Mouse (Mus musculus) heart, embryonic 13.5 days (tissue): Measurements from ENCODE around the gene Slc6a1. TPM values are rescaled to one million over a fixed set of nuclear protein-coding genes. Genes with fewer than 3 reads are reported as not detected.

Experiments
- ATAC-seq: fragments of 200-750 bp; cut with Nextera tagmentation; 2 replicates; pipeline ENCODE4 v1.8.0; 2017; ENCODE audit warnings: moderate TSS enrichment; ENCODE audit not compliant: insufficient number of reproducible peaks, low FRiP score, low TSS enrichment; ENCODE audit errors: extremely low read depth
- H3K27ac ChIP-seq: fragments of 300-500 bp; sonication (generic); replicated peaks from 2 replicates; pipeline ENCODE4 v1.5.1; 2015; ENCODE audit warnings: moderate library complexity, mild to moderate bottlenecking, inconsistent platforms
- H3K27me3 ChIP-seq: fragments of 300-500 bp; sonication (generic); replicated peaks from 2 replicates; pipeline ENCODE4 v1.6.1; 2015; ENCODE audit warnings: mild to moderate bottlenecking, inconsistent platforms
- H3K36me3 ChIP-seq: fragments of 300-500 bp; sonication (generic); 2 replicates; pipeline ENCODE4 v1.6.1; 2015; ENCODE audit warnings: mild to moderate bottlenecking, inconsistent platforms
- H3K4me1 ChIP-seq: fragments of 300-500 bp; sonication (generic); 2 replicates; pipeline ENCODE4 v1.6.1; 2015; ENCODE audit warnings: inconsistent platforms
- H3K4me2 ChIP-seq: fragments of 300-500 bp; sonication (generic); 2 replicates; pipeline ENCODE4 v1.6.1; 2015; ENCODE audit warnings: inconsistent platforms, mild to moderate bottlenecking, moderate library complexity
- H3K4me3 ChIP-seq: fragments of 300-500 bp; sonication (generic); 2 replicates; pipeline ENCODE4 v1.5.1; 2015; ENCODE audit warnings: moderate library complexity, mild to moderate bottlenecking, inconsistent platforms
- H3K9ac ChIP-seq: fragments of 300-500 bp; sonication (generic); 2 replicates; pipeline ENCODE4 v1.6.1; 2015; ENCODE audit warnings: inconsistent platforms, mild to moderate bottlenecking, moderate library complexity
- H3K9me3 ChIP-seq: fragments of 300-500 bp; sonication (generic); 2 replicates; pipeline ENCODE4 v1.6.1; 2016; ENCODE audit warnings: inconsistent platforms
- WGBS: fragments of 180-500 bp; shearing (Covaris S2); methylation state at CpG from one replicate; pipeline ENCODE4 v1.1.7; 2015; ENCODE audit warnings: mixed read lengths; 5-methylcytosine and 5-hydroxymethylcytosine counted together
- polyA plus RNA-seq: library from polyadenylated mRNA; unstranded; fragments of >200 nt; fragmentation: Nextera tagmentation; extraction: Ambion mirVana; gene quantifications from 2 replicates; pipeline ENCODE4 v1.2.1, GENCODE M21; 2015

The Slc6a1 gene
- polyA plus RNA-seq: 0.27 and 0.63 TPM in 2 replicates

DNA sequence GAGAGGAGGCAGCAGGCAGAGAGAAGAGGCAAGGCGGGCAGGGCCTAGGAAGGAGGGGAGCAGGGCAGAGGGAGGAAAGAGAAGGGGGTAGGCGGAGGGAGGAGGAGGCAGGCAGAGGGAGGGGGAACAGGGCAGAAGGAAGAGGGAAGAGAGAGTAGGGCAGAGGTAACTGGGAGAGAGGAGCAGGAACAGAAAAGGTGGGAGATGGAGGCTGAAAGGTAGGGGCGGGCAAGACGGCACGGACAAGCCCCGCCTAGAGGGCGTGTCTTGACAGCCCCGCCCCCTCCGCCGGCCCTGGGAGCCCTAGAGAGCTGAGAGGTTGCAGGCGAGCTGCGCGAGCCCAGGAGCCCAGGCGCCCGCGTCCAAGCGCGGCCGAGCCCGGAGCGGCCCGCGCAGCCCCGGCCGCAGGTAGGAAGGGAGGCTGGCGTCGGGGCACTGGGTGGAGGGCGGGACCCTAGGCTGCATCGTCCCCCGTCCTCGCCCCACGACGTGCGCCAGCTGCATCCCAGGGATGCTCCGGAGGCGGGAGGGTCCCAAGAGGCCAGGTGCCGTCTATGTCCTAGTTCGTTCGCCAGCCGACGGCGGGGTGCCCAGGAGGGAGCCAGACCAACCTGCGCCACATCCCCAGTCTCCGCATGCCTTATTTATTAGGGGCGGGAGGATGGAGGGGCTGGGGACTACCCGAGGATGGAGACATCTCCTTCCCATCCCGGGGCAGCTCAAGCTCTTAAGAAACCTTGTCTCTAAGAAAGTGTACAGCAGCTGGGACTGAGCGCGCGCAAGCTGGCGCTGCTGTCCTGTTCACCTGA, at the start of gene Slc6a1:
Gene Slc6a1, plus strand, starts transcription at position 167 of the 809 bp plus-strand sequence.
- no peak; the same call in 1 of the 2 replicates for ATAC-seq
- H3K4me1 ChIP-seq: peaks cover 6% of the 10 kb centered on the region; the same call in 1 of the 2 replicates
- 2% methylated on average over 50 of the region's 51 CpGs for WGBS
- H3K9me3 ChIP-seq: 0 out of 2 replicates have a peak, but pooled peaks cover 2% of the 10 kb centered on the region
- H3K27ac ChIP-seq: no peak within 1 kb of the TSS
- no peak within 1 kb of the TSS for H3K9ac ChIP-seq
- peak within 1 kb of the TSS; percentile 29 for H3K4me3 ChIP-seq
- no peaks in the 10 kb centered on the region for H3K36me3 ChIP-seq
- peaks cover 100% of the 10 kb centered on the region for H3K27me3 ChIP-seq
- peak within 1 kb of the TSS; percentile 34 for H3K4me2 ChIP-seq

DNA sequence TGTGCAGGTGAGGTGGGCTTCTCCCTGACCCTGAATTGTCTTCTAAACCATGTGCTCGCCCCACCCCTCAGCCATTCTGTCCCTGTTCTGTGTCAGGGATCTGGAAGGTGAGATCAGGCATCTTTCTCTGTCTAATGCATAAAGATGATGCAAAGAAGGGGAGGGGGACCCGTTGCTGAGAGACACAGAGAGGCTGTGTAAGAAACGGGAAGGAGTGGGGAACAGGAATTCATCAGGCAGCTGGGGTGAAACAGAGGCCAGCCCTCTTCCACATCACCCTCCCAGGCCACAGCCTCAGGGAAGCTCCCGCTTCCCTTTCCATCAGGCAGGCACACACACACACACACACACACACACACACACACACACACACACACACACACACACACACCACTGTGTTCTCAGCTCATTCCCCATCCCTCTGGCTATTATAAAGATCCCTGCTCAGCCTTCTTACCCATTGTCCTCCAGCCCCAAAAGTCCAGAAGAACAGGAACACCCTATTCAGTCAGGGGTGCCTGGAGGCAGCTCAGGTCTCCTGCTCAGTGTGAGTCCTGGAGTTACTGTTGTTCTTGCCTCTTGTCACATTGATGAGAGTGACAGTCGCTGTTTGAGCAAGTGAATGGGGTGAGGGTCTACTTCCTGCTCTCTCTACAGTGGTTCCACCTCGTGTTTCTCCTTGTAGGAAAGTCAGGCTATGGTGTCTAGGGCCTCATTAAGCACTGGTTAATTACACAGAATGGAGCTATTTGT, 43.4 kb upstream of the Slc6a1 start:
- 35% methylated on average over 5 of the region's 6 CpGs for WGBS
- Histone ChIP-seq H3K27ac (no peak overlapping the region), H3K4me1 (no peaks in the 10 kb centered on the region), H3K9ac (no peak overlapping the region), H3K4me2 (no peak overlapping the region), H3K36me3 (no peaks in the 10 kb centered on the region), H3K9me3 (no peaks in the 10 kb centered on the region), H3K27me3 (peaks cover 52% of the 10 kb centered on the region), H3K4me3 (no peak overlapping the region)
- no peak for ATAC-seq

DNA sequence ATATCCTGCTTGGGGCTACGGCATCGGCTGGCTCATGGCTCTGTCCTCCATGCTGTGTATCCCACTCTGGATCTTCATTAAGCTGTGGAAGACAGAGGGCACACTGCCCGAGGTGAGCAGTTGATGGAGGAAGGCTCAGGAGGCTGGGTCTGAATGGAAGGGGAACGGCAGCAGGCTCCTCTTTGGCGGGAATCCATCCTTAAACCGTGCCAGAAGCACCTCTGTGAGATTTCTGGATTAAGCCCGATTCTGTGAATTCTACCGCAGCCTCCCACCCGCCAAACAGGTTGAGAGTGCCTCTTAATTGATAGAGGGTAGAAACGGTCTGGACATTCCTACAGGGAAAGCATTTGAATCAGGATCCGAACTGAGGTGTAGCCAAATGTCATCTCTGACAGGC, 36.8 kb upstream of the Slc6a1 start:
- H3K27ac ChIP-seq: no peak overlapping the region

DNA sequence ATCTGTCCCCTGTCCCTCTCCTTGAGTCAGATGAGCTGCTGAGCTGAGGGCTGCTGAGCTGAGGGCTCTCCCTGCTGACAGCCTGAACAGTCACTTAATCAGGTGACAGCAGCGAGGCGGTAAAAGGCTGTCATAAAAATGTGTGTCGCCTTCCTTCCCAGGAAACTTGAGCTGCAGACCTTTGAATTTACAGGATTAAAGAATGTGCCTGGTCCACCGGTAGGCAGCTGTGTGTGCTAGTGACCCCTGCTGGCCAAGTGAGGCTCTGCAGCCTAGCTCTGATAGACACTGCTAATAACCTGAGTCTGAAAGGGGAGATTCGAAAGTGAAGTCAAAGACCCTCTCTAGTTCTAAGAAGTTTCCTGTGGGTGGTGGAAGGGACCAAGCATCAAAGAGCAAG, 32.1 kb upstream of the Slc6a1 start:
- H3K4me3 ChIP-seq: no peak overlapping the region
- 4% methylated on average over 5 of the region's 5 CpGs for WGBS
- no peak overlapping the region for H3K27ac ChIP-seq
- peaks cover 67% of the 10 kb centered on the region for H3K27me3 ChIP-seq
- ATAC-seq: no peak
- no peak overlapping the region for H3K9ac ChIP-seq
- no peaks in the 10 kb centered on the region for H3K9me3 ChIP-seq
- H3K36me3 ChIP-seq: no peaks in the 10 kb centered on the region
- H3K4me1 ChIP-seq: no peaks in the 10 kb centered on the region
- H3K4me2 ChIP-seq: no peak overlapping the region

More for the DNA sequence above, 36.8 kb upstream of the Slc6a1 start:
- peaks cover 46% of the 10 kb centered on the region for H3K27me3 ChIP-seq
- H3K9me3 ChIP-seq: no peaks in the 10 kb centered on the region
- 73% methylated on average over 11 of the region's 11 CpGs for WGBS
- no peaks in the 10 kb centered on the region for H3K4me1 ChIP-seq
- H3K4me2 ChIP-seq: no peak overlapping the region
- no peak overlapping the region for H3K4me3 ChIP-seq
- H3K9ac ChIP-seq: no peak overlapping the region
- no peak for ATAC-seq
- H3K36me3 ChIP-seq: no peaks in the 10 kb centered on the region

DNA sequence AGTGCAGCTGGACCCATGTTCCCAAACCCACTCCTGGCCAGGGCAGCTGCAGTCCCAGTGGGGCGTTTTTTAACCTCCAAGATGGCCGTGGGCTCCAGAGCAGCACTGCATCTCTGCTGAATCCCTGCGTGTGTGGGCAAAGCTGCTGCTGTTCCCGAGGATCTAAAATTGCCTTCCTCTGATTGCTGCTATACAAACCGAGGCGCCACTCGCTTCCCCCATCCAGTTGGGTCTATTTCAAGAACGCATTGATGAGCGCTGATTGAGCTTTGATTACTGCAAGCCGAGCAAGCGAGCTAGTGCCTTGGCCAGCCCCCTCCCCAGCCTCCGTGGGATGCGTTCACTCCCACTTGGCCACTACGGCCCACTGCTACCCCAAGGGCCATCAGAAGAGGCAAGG, 27.5 kb upstream of the Slc6a1 start:
- Histone ChIP-seq H3K9ac (no peak overlapping the region), H3K9me3 (no peaks in the 10 kb centered on the region), H3K4me1 (no peaks in the 10 kb centered on the region), H3K27ac (no peak overlapping the region), H3K4me2 (no peak overlapping the region), H3K27me3 (peaks cover 45% of the 10 kb centered on the region), H3K36me3 (no peaks in the 10 kb centered on the region), H3K4me3 (no peak overlapping the region)
- ATAC-seq: no peak
- WGBS: 68% methylated on average over 14 of the region's 14 CpGs

DNA sequence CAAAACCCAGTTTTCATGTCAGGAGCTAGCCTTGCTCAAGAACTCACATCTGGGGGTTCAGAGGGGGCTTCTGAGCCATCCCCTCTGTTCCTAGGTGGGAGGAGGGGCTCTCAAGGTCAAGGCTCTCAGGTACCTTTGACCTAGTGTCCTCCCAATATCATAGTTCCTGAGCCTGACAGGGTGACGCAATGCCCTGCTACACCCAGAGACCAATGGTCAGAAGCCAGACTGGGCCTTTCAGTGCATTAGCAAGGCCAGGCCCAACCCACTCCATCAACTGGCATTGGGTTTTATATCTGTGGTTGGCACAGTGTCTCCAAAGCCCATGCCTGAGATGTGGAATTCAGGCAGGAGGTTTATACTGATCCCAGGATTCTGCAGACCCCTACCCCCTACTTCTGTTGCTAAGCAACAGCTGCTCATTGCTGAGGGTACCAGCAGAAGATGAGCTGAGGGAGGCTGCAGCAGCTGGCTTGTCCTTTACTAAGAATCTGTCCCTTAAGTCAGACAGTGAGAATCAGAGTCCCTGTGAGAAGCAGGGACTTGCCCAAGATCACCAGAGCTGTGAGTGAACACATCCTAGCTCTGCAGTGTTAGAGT, 24.6 kb upstream of the Slc6a1 start:
- peaks cover 42% of the 10 kb centered on the region for H3K27me3 ChIP-seq
- H3K4me3 ChIP-seq: no peak overlapping the region
- H3K9me3 ChIP-seq: no peaks in the 10 kb centered on the region
- no peak overlapping the region for H3K4me2 ChIP-seq
- no peak overlapping the region for H3K9ac ChIP-seq
- no peak for ATAC-seq
- no peaks in the 10 kb centered on the region for H3K36me3 ChIP-seq
- no peaks in the 10 kb centered on the region for H3K4me1 ChIP-seq
- no peak overlapping the region for H3K27ac ChIP-seq
- 79% methylated on average over 1 of the region's 1 CpGs for WGBS

DNA sequence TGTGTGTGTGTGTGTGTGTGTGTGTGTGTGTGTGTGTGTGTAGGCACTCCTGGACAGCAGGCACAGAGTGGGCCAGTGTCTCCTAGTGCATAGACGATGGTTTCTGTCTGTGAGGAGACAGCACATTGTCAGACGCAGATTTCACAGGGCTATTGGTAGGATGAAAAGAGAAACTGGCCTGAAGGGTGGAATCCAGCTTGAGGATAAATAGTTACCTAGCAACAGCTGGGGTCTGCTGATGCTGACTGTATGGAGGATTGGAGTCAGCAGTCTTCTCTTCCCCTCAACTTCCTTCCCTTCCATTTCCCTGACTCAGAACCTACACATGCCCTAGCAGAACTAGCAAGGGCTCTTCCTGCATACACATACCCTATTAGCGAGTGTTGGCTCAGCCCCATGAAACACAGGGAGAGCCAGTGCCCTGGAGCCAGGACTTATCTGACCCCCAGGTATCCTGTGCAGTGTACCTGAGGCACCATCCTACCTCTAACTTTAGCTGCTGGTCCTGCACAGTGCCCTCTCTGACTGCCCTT, 23.7 kb upstream of the Slc6a1 start:
- H3K27me3 ChIP-seq: peaks cover 44% of the 10 kb centered on the region
- WGBS: 59% methylated on average over 3 of the region's 3 CpGs

DNA sequence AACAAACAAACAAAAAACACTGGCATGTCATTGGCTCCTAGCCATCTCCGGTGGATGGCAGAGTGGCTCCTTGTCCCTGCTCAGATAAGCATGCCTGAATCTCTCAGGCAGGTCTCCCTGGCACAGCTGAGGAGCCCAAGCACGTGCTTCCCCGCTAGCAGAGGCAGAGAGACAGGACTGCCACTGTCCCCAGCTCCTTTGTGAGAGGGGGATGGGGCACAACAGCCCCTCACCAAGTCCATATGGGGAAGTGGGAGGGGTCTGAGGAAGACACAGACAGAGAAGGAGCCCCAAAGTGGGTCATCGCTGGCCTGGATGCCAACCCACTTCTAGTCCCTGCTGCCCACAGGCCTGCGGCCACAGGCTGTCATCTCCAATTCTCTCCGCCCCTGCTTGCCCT, 20.8 kb upstream of the Slc6a1 start:
- ATAC-seq: no peak

More for the DNA sequence above, 23.7 kb upstream of the Slc6a1 start:
- Histone ChIP-seq H3K4me1 (peaks cover 4% of the 10 kb centered on the region), H3K4me2 (no peak overlapping the region), H3K9me3 (no peaks in the 10 kb centered on the region), H3K9ac (no peak overlapping the region), H3K27ac (no peak overlapping the region), H3K36me3 (no peaks in the 10 kb centered on the region), H3K4me3 (no peak overlapping the region)
- no peak for ATAC-seq

DNA sequence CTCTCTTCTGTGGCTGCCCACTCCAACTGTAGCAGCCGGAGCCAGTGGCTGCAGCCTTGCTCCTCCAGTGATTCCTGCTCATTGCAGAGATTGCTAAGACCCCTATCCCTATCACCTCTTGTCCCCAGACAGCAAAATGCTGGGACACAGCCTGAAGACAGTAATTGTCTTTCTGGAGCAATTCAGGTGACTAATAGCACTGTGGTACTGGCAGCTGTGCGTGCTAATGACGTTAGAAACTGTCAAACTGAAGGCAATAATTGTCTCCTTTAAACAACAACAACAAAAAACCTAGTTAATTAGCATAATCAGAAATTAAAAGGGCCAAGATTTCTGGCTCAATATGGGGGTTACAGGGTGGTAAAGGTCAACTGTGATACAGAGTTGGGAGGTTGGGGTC, 18.4 kb upstream of the Slc6a1 start:
- peaks cover 69% of the 10 kb centered on the region for H3K27me3 ChIP-seq
- H3K4me2 ChIP-seq: 0 out of 2 replicates have a peak overlapping the region, but pooled peaks have one; percentile 1
- H3K4me3 ChIP-seq: no peak overlapping the region
- H3K27ac ChIP-seq: no peak overlapping the region
- no peak for ATAC-seq
- no peaks in the 10 kb centered on the region for H3K9me3 ChIP-seq
- WGBS: 65% methylated on average over 3 of the region's 3 CpGs
- no peaks in the 10 kb centered on the region for H3K36me3 ChIP-seq
- H3K4me1 ChIP-seq: peaks cover 17% of the 10 kb centered on the region
- no peak overlapping the region for H3K9ac ChIP-seq

More for the DNA sequence above, 20.8 kb upstream of the Slc6a1 start:
- 44% methylated on average over 6 of the region's 6 CpGs for WGBS
- H3K4me2 ChIP-seq: no peak overlapping the region
- H3K4me3 ChIP-seq: no peak overlapping the region
- H3K36me3 ChIP-seq: no peaks in the 10 kb centered on the region
- H3K27me3 ChIP-seq: peaks cover 59% of the 10 kb centered on the region
- peaks cover 17% of the 10 kb centered on the region for H3K4me1 ChIP-seq
- H3K9me3 ChIP-seq: no peaks in the 10 kb centered on the region
- no peak overlapping the region for H3K9ac ChIP-seq
- H3K27ac ChIP-seq: no peak overlapping the region

DNA sequence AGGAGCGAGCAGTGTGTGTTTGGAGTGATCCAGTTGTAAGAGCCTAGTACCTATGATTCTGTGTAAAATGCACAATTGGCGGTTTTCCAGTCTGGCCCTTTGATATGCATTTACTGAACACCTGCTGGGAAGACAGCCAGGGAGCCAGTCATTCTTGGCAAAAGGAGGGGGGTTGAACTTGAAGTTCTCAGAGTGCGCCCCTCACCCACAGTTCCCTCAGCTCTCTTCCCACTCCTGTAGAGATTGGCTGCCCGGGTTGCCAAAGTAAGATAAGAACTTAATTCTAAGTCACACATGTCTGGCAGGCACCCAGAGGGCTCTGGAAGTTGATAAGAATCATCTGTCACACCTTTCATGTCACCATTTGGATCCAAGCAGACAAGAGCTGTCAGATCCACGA, 18.0 kb upstream of the Slc6a1 start:
- Histone ChIP-seq H3K4me1 (peaks cover 17% of the 10 kb centered on the region), H3K9ac (no peak overlapping the region), H3K27ac (no peak overlapping the region), H3K4me2 (0 out of 2 replicates have a peak overlapping the region, but pooled peaks have one; percentile 1), H3K36me3 (no peaks in the 10 kb centered on the region), H3K4me3 (no peak overlapping the region), H3K9me3 (no peaks in the 10 kb centered on the region), H3K27me3 (peaks cover 73% of the 10 kb centered on the region)
- 25% methylated on average over 5 of the region's 5 CpGs for WGBS
- no peak for ATAC-seq

DNA sequence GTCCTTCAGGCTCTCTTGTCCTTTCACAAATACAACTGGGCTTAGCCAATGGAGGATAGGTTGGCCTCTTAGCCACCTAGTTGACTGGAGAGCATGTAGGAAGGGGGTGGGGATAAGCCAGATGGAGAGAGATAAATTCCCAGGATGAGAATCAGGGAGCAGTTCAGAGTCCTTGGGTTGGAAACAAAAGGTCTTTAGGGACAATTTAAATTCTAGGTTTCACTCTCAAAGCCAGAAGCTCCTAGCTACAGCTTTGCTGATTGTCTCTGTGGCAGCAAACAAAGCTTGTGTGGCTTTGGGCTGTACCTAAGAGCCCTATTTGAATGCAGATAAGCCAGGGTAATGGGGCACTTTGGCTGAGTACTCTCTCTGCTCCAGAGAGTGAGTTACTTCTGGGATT, 16.2 kb upstream of the Slc6a1 start:
- Histone ChIP-seq H3K4me3 (no peak overlapping the region), H3K27me3 (peaks cover 76% of the 10 kb centered on the region), H3K9me3 (no peaks in the 10 kb centered on the region), H3K36me3 (no peaks in the 10 kb centered on the region), H3K27ac (no peak overlapping the region), H3K4me1 (peaks cover 17% of the 10 kb centered on the region), H3K9ac (no peak overlapping the region), H3K4me2 (no peak overlapping the region)
- ATAC-seq: no peak
